Mouse (Mus musculus) hindbrain, postnatal 0 days (tissue): ENCODE measurements around the gene Lrig1. TPM values are rescaled to one million over a fixed set of nuclear protein-coding genes. Genes with fewer than 3 reads are reported as not detected.
A peak's percentile ranks its signal among the peaks of the same experiment; 100 is the strongest.

Source experiments
- ATAC-seq: fragments of 200-750 bp; cut with Nextera tagmentation; 2 replicates; pipeline ENCODE4 v1.8.0; 2017; ENCODE audit warnings: mild to moderate bottlenecking, moderate TSS enrichment, moderate library complexity
- DNase-seq: peaks from one replicate; pipeline ENCODE4 v3.0.0-alpha.2; 2015; ENCODE audit warnings: low spot score
- H3K27ac ChIP-seq: fragments of 300-500 bp; sonication (generic); 2 replicates; pipeline ENCODE4 v1.5.1; 2014; ENCODE audit warnings: mild to moderate bottlenecking
- H3K27me3 ChIP-seq: fragments of 300-500 bp; sonication (generic); 2 replicates; pipeline ENCODE4 v1.6.1; 2014; ENCODE audit warnings: low read length, mixed read lengths; ENCODE audit not compliant: insufficient read depth
- H3K36me3 ChIP-seq: fragments of 300-500 bp; sonication (generic); 2 replicates; pipeline ENCODE4 v1.6.1; 2014; ENCODE audit warnings: low read length, mixed read lengths; ENCODE audit not compliant: insufficient read depth
- H3K4me1 ChIP-seq: fragments of 300-500 bp; sonication (generic); 2 replicates; pipeline ENCODE4 v1.6.1; 2014; ENCODE audit warnings: antibody characterized with exemption, low read length, mixed read lengths; ENCODE audit not compliant: insufficient read depth
- H3K4me2 ChIP-seq: fragments of 300-500 bp; sonication (generic); 2 replicates; pipeline ENCODE4 v1.6.1; 2014; ENCODE audit warnings: low read depth, mild to moderate bottlenecking, low read length, moderate library complexity, mixed read lengths
- H3K4me3 ChIP-seq: fragments of 300-500 bp; sonication (generic); 2 replicates; pipeline ENCODE4 v1.5.1; 2014; ENCODE audit warnings: low read length
- H3K9ac ChIP-seq: fragments of 300-500 bp; sonication (generic); replicated peaks from 2 replicates; pipeline ENCODE4 v1.6.1; 2014; ENCODE audit warnings: mild to moderate bottlenecking, low read length, moderate library complexity, mixed read lengths
- H3K9me3 ChIP-seq: fragments of 300-500 bp; sonication (generic); 2 replicates; pipeline ENCODE4 v1.6.1; 2016; ENCODE audit warnings: low read length, mixed read lengths
- CTCF ChIP-seq: IDR thresholded peaks from 2 replicates; pipeline ENCODE4 v1.5.1; 2016; ENCODE audit warnings: antibody characterized with exemption, control low read depth, low read depth
- WGBS: fragments of 180-500 bp; shearing (Covaris S2); extraction: QIAGEN DNeasy Blood & Tissue Kit; methylation state at CpG from one replicate; pipeline ENCODE4 v1.1.7; 2014; 5-methylcytosine and 5-hydroxymethylcytosine counted together
- polyA plus RNA-seq: library from polyadenylated mRNA; unstranded; fragments of >200 nt; fragmentation: Nextera tagmentation; extraction: Ambion mirVana; gene quantifications from 2 replicates; pipeline ENCODE4 v1.2.1, GENCODE M21; 2015
- total RNA-seq: library from RNA; depleted of rRNA; stranded (reverse); fragments of >200 nt; gene quantifications from 2 replicates; pipeline ENCODE4 v1.2.3, GENCODE M21; 2014

Gene Lrig1
- total and polyA plus RNA-seq, 2 experiments from 2014 or later, result 23.0 to 146 TPM

DNA sequence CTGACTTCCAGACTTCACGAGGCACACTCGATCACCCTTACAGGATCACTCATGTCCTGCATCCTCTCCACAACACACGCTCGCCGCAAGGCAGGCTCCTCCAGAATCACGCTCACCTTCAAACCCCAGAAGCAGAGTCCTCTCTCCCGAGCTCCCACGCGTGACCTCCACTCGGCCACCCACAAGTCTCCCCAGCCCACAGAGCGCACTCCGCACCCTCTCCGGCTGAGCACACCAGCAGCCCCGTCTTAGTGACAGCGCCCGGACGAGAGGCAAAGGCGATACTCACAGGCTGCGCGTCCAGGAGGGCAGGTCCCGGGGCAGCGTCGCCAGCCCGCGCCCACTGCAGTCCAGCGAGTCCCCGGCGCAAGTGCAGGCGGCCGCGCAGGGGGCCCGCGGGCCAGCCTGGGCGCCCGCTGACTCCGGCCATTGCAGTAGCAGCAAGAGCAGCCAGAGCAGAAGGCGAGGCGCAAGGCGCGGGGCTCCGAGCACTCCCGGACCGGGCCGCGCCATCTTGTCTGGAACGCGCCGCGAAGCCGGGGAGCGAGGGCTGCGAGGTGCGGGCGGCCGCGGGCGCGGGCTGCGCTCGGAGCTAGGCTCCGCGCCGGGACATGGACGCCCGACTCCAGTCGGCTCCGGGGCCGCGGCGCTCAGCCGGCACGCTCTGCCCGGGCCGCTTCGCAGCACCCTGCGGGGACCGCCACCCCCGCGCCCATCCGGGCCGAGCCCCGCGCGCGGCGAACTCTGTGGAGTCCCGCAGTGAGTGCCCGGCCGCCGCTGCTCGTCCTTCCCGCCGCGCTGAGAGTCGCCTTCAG is 578 bp downstream of the Lrig1 start:
- H3K4me3 ChIP-seq, result peak overlapping the region; percentile 85
- no peaks in the 10 kb centered on the region for H3K36me3 ChIP-seq
- H3K4me1 ChIP-seq, result peaks cover 11% of the 10 kb centered on the region; the same call in 1 of the 2 replicates
- DNase-seq, result peak; percentile 57
- peak overlapping the region; percentile 86 for H3K27ac ChIP-seq
- H3K4me2 ChIP-seq, result peak overlapping the region; percentile 88
- under 1% methylated on average over 55 of the region's 95 CpGs for WGBS
- peak overlapping the region; percentile 90 for H3K9ac ChIP-seq
- peak; percentile 16; the same call in 1 of the 2 replicates for ATAC-seq
- no peak for TF ChIP-seq CTCF
- H3K27me3 ChIP-seq, result 0 out of 2 replicates have a peak, but pooled peaks cover 3% of the 10 kb centered on the region
- H3K9me3 ChIP-seq, result no peaks in the 10 kb centered on the region

DNA sequence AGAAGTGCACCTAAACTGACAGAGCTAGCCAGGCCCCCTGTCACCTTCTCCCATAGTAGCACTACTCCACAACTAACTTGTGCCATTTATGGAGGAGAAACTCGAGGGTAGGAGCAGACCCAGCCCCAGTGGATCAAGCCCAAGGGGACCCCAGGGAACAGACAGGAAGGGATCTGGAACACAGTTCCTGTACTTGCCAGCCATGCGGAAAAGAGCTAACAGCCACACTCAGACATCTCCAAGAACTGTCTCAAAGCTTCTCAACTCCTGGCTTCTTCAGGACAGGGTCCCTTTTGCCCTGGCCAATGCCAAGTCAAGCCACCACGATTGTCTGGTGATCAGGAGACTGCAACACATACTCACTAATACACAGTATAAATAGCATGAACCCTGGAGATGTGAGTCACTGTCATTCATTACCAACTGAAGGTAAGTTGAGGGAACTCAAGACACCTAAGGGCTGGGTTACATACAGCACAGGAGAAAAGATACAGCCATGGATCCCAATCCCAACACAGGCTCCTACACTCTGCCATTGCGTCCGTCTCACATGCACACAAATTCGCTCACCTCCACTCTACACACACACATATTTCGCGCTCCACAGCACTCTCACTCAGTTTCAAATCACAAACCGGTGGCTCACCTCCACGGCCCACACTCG is 1.3 kb downstream of the Lrig1 start:
- WGBS, result 4% methylated on average over 11 of the region's 11 CpGs
- Histone ChIP-seq H3K4me1 (peaks cover 11% of the 10 kb centered on the region; the same call in 1 of the 2 replicates), H3K9me3 (no peaks in the 10 kb centered on the region), H3K9ac (peak overlapping the region; percentile 90), H3K36me3 (no peaks in the 10 kb centered on the region), H3K4me2 (peak overlapping the region; percentile 88), H3K4me3 (peak overlapping the region; percentile 85), H3K27ac (peak overlapping the region; percentile 86), H3K27me3 (0 out of 2 replicates have a peak, but pooled peaks cover 3% of the 10 kb centered on the region)
- ATAC-seq (no peak), DNase-seq (no peak)
- TF ChIP-seq CTCF, result no peak

DNA sequence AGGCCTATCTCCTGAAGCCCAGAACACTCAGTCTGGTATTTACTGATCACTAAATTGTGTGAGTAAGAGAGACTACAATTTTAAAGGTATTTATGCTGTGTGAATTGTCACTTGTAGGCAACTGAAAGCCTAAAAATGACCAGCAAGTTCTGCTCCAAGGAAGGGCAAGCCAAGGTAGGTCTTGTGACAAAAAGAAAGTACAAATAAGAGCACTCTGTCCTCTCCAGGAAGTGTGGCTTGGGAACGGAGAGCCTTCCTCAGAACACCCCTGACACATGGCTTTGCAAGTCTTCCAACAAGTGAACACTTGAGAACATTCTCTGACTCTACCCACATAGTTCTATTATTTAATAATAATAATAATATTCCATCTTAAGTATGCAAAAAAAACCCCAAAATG is 2.5 kb downstream of the Lrig1 start:
- 0 out of 2 replicates have a peak, but pooled peaks cover 3% of the 10 kb centered on the region for H3K27me3 ChIP-seq
- H3K9ac ChIP-seq, result peak overlapping the region; percentile 90
- peaks cover 14% of the 10 kb centered on the region; the same call in 1 of the 2 replicates for H3K4me1 ChIP-seq

DNA sequence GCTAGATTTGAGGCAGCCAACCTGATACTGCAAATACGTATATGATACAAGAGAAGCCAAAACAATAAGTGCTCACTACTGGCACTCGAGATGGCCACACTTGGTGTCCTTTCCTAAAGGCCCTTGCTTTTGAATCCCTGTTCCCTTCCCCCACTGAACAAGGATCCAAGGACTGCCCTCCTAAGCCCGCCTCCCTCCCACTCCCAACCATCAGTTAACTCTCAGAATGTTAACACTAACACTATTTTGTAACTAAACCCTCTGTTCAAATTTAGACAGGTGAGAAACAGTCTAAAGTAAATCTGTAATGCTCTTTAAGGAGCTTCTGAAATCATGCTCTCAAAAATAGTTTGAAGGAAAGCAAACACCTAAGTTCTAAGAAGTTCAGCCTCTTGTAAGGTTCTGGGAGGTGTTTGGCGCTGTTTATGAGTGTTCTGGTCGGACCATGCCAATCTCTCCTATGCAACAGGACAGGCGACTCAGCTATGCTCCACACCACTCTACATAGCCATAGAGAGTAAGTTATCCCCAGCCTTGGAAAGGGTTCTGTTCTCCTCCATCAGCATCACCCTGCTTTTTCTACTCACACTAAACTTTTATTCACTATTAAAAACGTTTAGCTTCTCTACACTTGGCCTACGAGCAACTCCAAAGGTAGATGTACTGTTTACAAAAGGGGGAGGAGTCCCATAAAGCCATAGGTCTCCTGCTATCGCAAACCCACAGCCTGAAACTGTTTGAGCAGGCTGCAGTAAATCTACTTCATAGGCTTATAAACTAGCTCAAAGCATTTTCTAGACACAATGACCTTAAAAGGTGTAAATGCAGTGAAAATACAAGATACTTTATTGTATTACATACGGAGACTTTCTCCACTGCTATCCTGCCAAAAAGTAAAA is 3.5 kb downstream of the Lrig1 start:
- H3K4me2 ChIP-seq, result peak overlapping the region; percentile 88
- no peaks in the 10 kb centered on the region for H3K27me3 ChIP-seq
- H3K4me1 ChIP-seq, result peaks cover 10% of the 10 kb centered on the region; the same call in 1 of the 2 replicates
- ATAC-seq, result no peak
- no peaks in the 10 kb centered on the region for H3K9me3 ChIP-seq
- H3K36me3 ChIP-seq, result no peaks in the 10 kb centered on the region
- TF ChIP-seq CTCF, result no peak
- peak overlapping the region; percentile 90 for H3K9ac ChIP-seq
- WGBS, result 45% methylated on average over 10 of the region's 10 CpGs
- H3K4me3 ChIP-seq, result peak overlapping the region; percentile 85
- H3K27ac ChIP-seq, result peak overlapping the region; percentile 86; the same call in 1 of the 2 replicates
- DNase-seq, result no peak

More for the DNA sequence above, 2.5 kb downstream of the Lrig1 start:
- WGBS, result 40% methylated on average over 1 of the region's 1 CpGs
- DNase-seq, result no peak
- no peak for TF ChIP-seq CTCF
- ATAC-seq, result no peak
- peak overlapping the region; percentile 88 for H3K4me2 ChIP-seq
- H3K27ac ChIP-seq, result peak overlapping the region; percentile 86; the same call in 1 of the 2 replicates
- peak overlapping the region; percentile 85 for H3K4me3 ChIP-seq
- H3K36me3 ChIP-seq, result no peaks in the 10 kb centered on the region
- no peaks in the 10 kb centered on the region for H3K9me3 ChIP-seq

DNA sequence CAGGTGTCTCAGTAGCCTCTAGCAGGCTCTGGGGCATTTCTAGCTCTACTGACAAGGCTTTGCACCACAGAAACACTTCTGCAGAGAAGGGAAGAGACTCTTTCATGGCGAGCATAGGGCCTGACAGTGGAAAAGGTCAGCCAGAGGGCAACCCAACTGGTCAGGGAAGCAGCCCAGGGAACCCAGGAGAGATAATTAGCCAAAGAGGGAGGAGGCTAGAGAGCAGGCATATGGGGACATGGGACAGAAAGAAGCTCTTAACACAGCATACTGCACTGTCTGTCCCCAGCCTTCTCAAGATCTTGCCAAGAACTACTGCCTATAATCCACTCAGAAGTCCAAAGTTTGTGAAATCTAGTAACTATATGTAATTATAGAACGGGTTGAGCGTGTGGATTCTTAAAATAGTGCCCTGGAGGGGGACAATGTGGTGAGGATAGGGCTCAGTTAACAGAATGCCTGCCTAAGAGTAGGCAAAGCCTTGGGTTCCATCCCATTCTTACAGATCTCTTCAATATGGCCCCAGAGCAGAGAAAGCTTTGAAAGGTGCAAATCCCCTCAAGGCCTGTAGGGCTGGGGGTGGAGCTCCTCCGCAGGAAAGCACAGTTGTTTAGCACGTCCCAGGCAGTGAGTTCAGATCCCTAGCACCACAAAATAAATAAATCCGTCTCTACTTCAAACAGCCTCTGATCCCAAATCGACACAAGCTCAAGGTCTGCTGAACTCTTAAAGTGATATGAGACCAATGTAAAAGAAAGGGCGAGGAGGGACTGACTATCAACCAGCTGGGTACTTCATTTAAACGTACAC is 4.6 kb downstream of the Lrig1 start:
- ATAC-seq, result no peak
- Histone ChIP-seq H3K27me3 (no peaks in the 10 kb centered on the region), H3K9me3 (no peaks in the 10 kb centered on the region), H3K27ac (no peak overlapping the region), H3K36me3 (no peaks in the 10 kb centered on the region), H3K9ac (no peak overlapping the region; the same call in 1 of the 2 replicates), H3K4me2 (peak overlapping the region; percentile 88), H3K4me3 (peak overlapping the region; percentile 85), H3K4me1 (0 out of 2 replicates have a peak, but pooled peaks cover 7% of the 10 kb centered on the region)
- WGBS, result 48% methylated on average over 9 of the region's 9 CpGs
- no peak for TF ChIP-seq CTCF
- DNase-seq, result no peak
